Mouse (Mus musculus) urinary bladder, postnatal 10 days (tissue): ENCODE measurements around the gene Jdp2.

Experiments used
- DNase-seq: peaks from one replicate; pipeline ENCODE4 v3.0.0; 2022; ENCODE audit warnings: low spot score

Gene Jdp2

GRCm38 (mm10) chr12:85686466-85687216 is 87.8 kb downstream of the Jdp2 start, which contains the start of gene Batf:
Gene Batf, plus strand, starts transcription at chr12:85686669.
- DNase-seq = no peak

- no peak for DNase-seq
Measured at GRCm38 (mm10) chr12:85687217-85687533, 88.3 kb downstream of the Jdp2 start.

- DNase-seq = no peak
Measured at GRCm38 (mm10) chr12:85687846-85688245, 89.0 kb downstream of the Jdp2 start.
